8 mouse cellular contexts compared by ENCODE assay signal in the genomic region with DNA sequence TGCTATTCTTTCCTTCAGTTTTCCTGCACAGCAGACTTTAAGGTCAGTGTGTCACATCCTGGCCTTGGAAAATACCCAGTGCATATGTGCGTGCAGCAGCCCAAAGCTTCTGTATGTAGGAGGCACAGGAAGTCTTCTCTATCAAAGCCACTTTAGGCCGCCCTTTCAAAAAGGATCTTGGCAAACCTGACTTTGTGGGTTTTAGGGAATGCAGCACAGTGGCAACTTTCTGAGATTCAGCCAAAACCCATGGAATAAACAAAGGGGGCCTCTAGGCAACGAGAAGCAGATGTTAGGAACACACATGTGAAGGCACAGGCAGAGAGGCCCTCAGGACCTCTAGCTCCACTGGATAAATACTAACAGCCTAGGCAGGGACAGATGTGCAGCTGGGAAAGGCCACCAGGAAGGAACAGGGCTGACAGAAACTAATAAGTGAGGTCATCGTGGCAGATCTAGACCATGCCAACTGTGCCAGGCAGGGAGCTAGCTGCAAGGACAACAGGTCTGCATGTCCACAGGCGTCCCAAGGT. TPM values are rescaled to one million over a fixed set of nuclear protein-coding genes. Genes with fewer than 3 reads are reported as not detected.
A peak's percentile ranks its signal among the peaks of the same experiment; 100 is the strongest.
DNase-seq lines count a peak whose midpoint lies in the region; ATAC-seq lines count a peak whose summit lies in the region.

No protein-coding gene starts in this region.

- H3K9ac ChIP-seq in neural tube, embryonic 14.5 days (replicated peaks; ENCODE audit: low read depth, low read length): no peak overlapping the region

- H3K27me3 ChIP-seq in neural tube, embryonic 14.5 days (ENCODE audit: control insufficient read depth, insufficient read depth, low read length): no peaks in the 10 kb centered on the region

- H3K27ac ChIP-seq in neural tube, embryonic 14.5 days (ENCODE audit: low read depth, low read length): peak overlapping the region; percentile 6; the same call in 1 of the 2 replicates

- peak; percentile 43 to 49 for DNase-seq in cerebellum, adult 18-20 months
- DNase-seq in cerebellum, postnatal 14 days: no peak
- peak; percentile 18 for DNase-seq in thymus, postnatal 0 days (ENCODE audit: low spot score)
- no peak for DNase-seq in thymus, postnatal 36 days
- peak; percentile 48 for DNase-seq in kidney, postnatal 14 days
- no peak for DNase-seq in gastrocnemius, adult 18-20 months (ENCODE audit: low spot score)
- no peak for DNase-seq in natural killer cell, adult 2 months (ENCODE audit: low spot score in 2 of 2)

- H3K4me1 ChIP-seq in neural tube, embryonic 14.5 days (ENCODE audit: control insufficient read depth, insufficient read depth, low read length): no peaks in the 10 kb centered on the region

- no peaks in the 10 kb centered on the region for H3K9me3 ChIP-seq in neural tube, embryonic 14.5 days (ENCODE audit: control insufficient read depth, low read length)

- no peak overlapping the region for H3K4me3 ChIP-seq in neural tube, embryonic 14.5 days (ENCODE audit: low read depth, low read length)

- H3K36me3 ChIP-seq in neural tube, embryonic 14.5 days (ENCODE audit: control insufficient read depth, insufficient read depth, low read length): peaks cover 4% of the 10 kb centered on the region; the same call in 1 of the 2 replicates

- no peak overlapping the region for H3K4me2 ChIP-seq in neural tube, embryonic 14.5 days (ENCODE audit: low read depth, low read length)

- WGBS in neural tube, embryonic 14.5 days: 59% methylated on average over 5 of the region's 5 CpGs

- no peak for ATAC-seq in neural tube, embryonic 14.5 days (ENCODE audit: low read depth)

RNA-seq across cellular contexts. Expression of a gene that starts 51.0 kb away (rescaled TPM):
- 82.6 and 100 TPM in 2 replicates for polyA plus RNA-seq in thymus, postnatal 0 days (2015; fragmentation: Nextera tagmentation; extraction: Ambion mirVana)
- 38.5 and 41.3 TPM in 2 replicates for polyA plus RNA-seq in neural tube, embryonic 14.5 days (2014; fragmentation: Nextera tagmentation; extraction: Ambion mirVana)
- 10 to 100 TPM; 32.4 to 35.9 TPM for total RNA-seq in gastrocnemius, adult 18-20 months (2021)

Comparison
In these comparisons a context has a peak if more than half of its experiments do, and no peak if none do; other contexts are left out.
1. DNase-seq: peak in cerebellum, adult 18-20 months (2 of 2), thymus, postnatal 0 days (single experiment) and kidney, postnatal 14 days (single experiment); none in cerebellum, postnatal 14 days (0 of 2), thymus, postnatal 36 days (0 of 2), gastrocnemius, adult 18-20 months (single experiment) and natural killer cell, adult 2 months (0 of 2).